Mouse (Mus musculus): ENCODE data around the gene Akt3. TPM values are rescaled to one million over a fixed set of nuclear protein-coding genes. Genes with fewer than 3 reads are reported as not detected.

Gene Akt3
- total RNA-seq, 1 experiment = 8.4 TPM

- Histone ChIP-seq H3K4me1 (ENCODE audit: control insufficient read depth in 2 of 2, insufficient read depth in 2 of 2, low read length in 2 of 2, poor library complexity in 1 of 2) (peaks cover 3 to 18% of the 10 kb centered on the region in 2 experiments; a peak in 3 of 4 replicates), H3K4me3 (ENCODE audit: insufficient read depth in 1 of 2, low read depth in 1 of 2, low read length in 2 of 2, poor library complexity in 1 of 2, severe bottlenecking in 1 of 2) (no peak overlapping the region), H3K36me3 (ENCODE audit: control insufficient read depth, insufficient read depth, low read length, poor library complexity, severe bottlenecking) (no peaks in the 10 kb centered on the region), H3K9me3 (ENCODE audit: control insufficient read depth, insufficient read depth, low read depth, low read length) (no peaks in the 10 kb centered on the region), H3K27ac (ENCODE audit: insufficient read depth, low read depth, low read length, poor library complexity, severe bottlenecking) (no peak overlapping the region), H3K9ac (ENCODE audit: insufficient read depth, low read depth, low read length, poor library complexity, severe bottlenecking) (no peak overlapping the region)
- in situ Hi-C loops (cut with MboI; ENCODE audit: low sequenced_read_pairs in 2 of 2, unreplicated experiment in 2 of 2) = no loop called here
- TF ChIP-seq CHD2 (IDR thresholded peaks at IDR 0.05; ENCODE audit: low read depth, low read length) = no peak
- no peak for TF ChIP-seq HCFC1 (IDR thresholded peaks at IDR 0.05; ENCODE audit: borderline replicate concordance, insufficient read depth, low read length)
- no peak for TF ChIP-seq ZNF384 (IDR thresholded peaks at IDR 0.05; ENCODE audit: low read depth, low read length)
- TF ChIP-seq MAFK (IDR thresholded peaks at IDR 0.05; ENCODE audit: insufficient read depth, low read depth, low read length) = no peak
- no peak for TF ChIP-seq ZC3H11A (IDR thresholded peaks at IDR 0.05; ENCODE audit: borderline replicate concordance, low read depth, low read length)
- DNase-seq (ENCODE audit: low read depth, low spot score) = no peak
These were observed 263.1 kb downstream of the Akt3 start for GRCm38 (mm10) chr1:176994707-176995418.

- Histone ChIP-seq H3K4me1 (ENCODE audit: control insufficient read depth in 2 of 2, insufficient read depth in 2 of 2, low read length in 2 of 2, poor library complexity in 1 of 2) (peaks cover 3 to 18% of the 10 kb centered on the region in 2 experiments; a peak in 3 of 4 replicates), H3K9ac (ENCODE audit: insufficient read depth, low read depth, low read length, poor library complexity, severe bottlenecking) (no peak overlapping the region), H3K4me3 (ENCODE audit: insufficient read depth in 1 of 2, low read depth in 1 of 2, low read length in 2 of 2, poor library complexity in 1 of 2, severe bottlenecking in 1 of 2) (no peak overlapping the region), H3K36me3 (ENCODE audit: control insufficient read depth, insufficient read depth, low read length, poor library complexity, severe bottlenecking) (no peaks in the 10 kb centered on the region), H3K9me3 (ENCODE audit: control insufficient read depth, insufficient read depth, low read depth, low read length) (no peaks in the 10 kb centered on the region), H3K27ac (ENCODE audit: insufficient read depth, low read depth, low read length, poor library complexity, severe bottlenecking) (no peak overlapping the region)
- in situ Hi-C loops (cut with MboI; ENCODE audit: low sequenced_read_pairs in 2 of 2, unreplicated experiment in 2 of 2) = no loop called here
- no peak for TF ChIP-seq MAFK (IDR thresholded peaks at IDR 0.05; ENCODE audit: insufficient read depth, low read depth, low read length)
- no peak for TF ChIP-seq ZC3H11A (IDR thresholded peaks at IDR 0.05; ENCODE audit: borderline replicate concordance, low read depth, low read length)
- TF ChIP-seq HCFC1 (IDR thresholded peaks at IDR 0.05; ENCODE audit: borderline replicate concordance, insufficient read depth, low read length) = no peak
- TF ChIP-seq CHD2 (IDR thresholded peaks at IDR 0.05; ENCODE audit: low read depth, low read length) = no peak
- DNase-seq (ENCODE audit: low read depth, low spot score) = no peak
These were observed 263.9 kb downstream of the Akt3 start for GRCm38 (mm10) chr1:176994087-176994486.

- no peaks in the 10 kb centered on the region for H3K36me3 ChIP-seq (ENCODE audit: control insufficient read depth, insufficient read depth, low read length, poor library complexity, severe bottlenecking)
- H3K4me3 ChIP-seq (ENCODE audit: insufficient read depth in 1 of 2, low read depth in 1 of 2, low read length in 2 of 2, poor library complexity in 1 of 2, severe bottlenecking in 1 of 2) = no peak overlapping the region
- no peak overlapping the region for H3K27ac ChIP-seq (ENCODE audit: insufficient read depth, low read depth, low read length, poor library complexity, severe bottlenecking)
- no peak for TF ChIP-seq CHD2 (IDR thresholded peaks at IDR 0.05; ENCODE audit: low read depth, low read length)
- no peak for TF ChIP-seq ZNF384 (IDR thresholded peaks at IDR 0.05; ENCODE audit: low read depth, low read length)
- no peak for TF ChIP-seq HCFC1 (IDR thresholded peaks at IDR 0.05; ENCODE audit: borderline replicate concordance, insufficient read depth, low read length)
- TF ChIP-seq MAFK (IDR thresholded peaks at IDR 0.05; ENCODE audit: insufficient read depth, low read depth, low read length) = no peak
- TF ChIP-seq ZC3H11A (IDR thresholded peaks at IDR 0.05; ENCODE audit: borderline replicate concordance, low read depth, low read length) = no peak
- no peak for DNase-seq (ENCODE audit: low read depth, low spot score)
- H3K9me3 ChIP-seq (ENCODE audit: control insufficient read depth, insufficient read depth, low read depth, low read length) = no peaks in the 10 kb centered on the region
- no peak overlapping the region for H3K9ac ChIP-seq (ENCODE audit: insufficient read depth, low read depth, low read length, poor library complexity, severe bottlenecking)
- peaks cover 3 to 20% of the 10 kb centered on the region in 2 experiments; a peak in 3 of 4 replicates for H3K4me1 ChIP-seq (ENCODE audit: control insufficient read depth in 2 of 2, insufficient read depth in 2 of 2, low read length in 2 of 2, poor library complexity in 1 of 2)
- in situ Hi-C loops (cut with MboI; ENCODE audit: low sequenced_read_pairs in 2 of 2, unreplicated experiment in 2 of 2) = no loop called here
These were observed 264.6 kb downstream of the Akt3 start for GRCm38 (mm10) chr1:176993141-176994010.

GRCm38 (mm10) chr1:176992517-176992916, 265.5 kb downstream of the Akt3 start:
- TF ChIP-seq CHD2 (IDR thresholded peaks at IDR 0.05; ENCODE audit: low read depth, low read length) (no peak), ZC3H11A (IDR thresholded peaks at IDR 0.05; ENCODE audit: borderline replicate concordance, low read depth, low read length) (no peak), MAFK (IDR thresholded peaks at IDR 0.05; ENCODE audit: insufficient read depth, low read depth, low read length) (no peak), HCFC1 (IDR thresholded peaks at IDR 0.05; ENCODE audit: borderline replicate concordance, insufficient read depth, low read length) (no peak), ZNF384 (IDR thresholded peaks at IDR 0.05; ENCODE audit: low read depth, low read length) (no peak)
- no peak overlapping the region for H3K9ac ChIP-seq (ENCODE audit: insufficient read depth, low read depth, low read length, poor library complexity, severe bottlenecking)
- H3K4me3 ChIP-seq (ENCODE audit: insufficient read depth in 1 of 2, low read depth in 1 of 2, low read length in 2 of 2, poor library complexity in 1 of 2, severe bottlenecking in 1 of 2) = no peak overlapping the region
- in situ Hi-C loops (cut with MboI; ENCODE audit: low sequenced_read_pairs in 2 of 2, unreplicated experiment in 2 of 2) = no loop called here
- no peaks in the 10 kb centered on the region for H3K9me3 ChIP-seq (ENCODE audit: control insufficient read depth, insufficient read depth, low read depth, low read length)
- no peaks in the 10 kb centered on the region for H3K36me3 ChIP-seq (ENCODE audit: control insufficient read depth, insufficient read depth, low read length, poor library complexity, severe bottlenecking)
- H3K27ac ChIP-seq (ENCODE audit: insufficient read depth, low read depth, low read length, poor library complexity, severe bottlenecking) = no peak overlapping the region
- no peak for DNase-seq (ENCODE audit: low read depth, low spot score)
- peaks cover 3 to 18% of the 10 kb centered on the region in 2 experiments; a peak in 3 of 4 replicates for H3K4me1 ChIP-seq (ENCODE audit: control insufficient read depth in 2 of 2, insufficient read depth in 2 of 2, low read length in 2 of 2, poor library complexity in 1 of 2)
